Mouse (Mus musculus): Measurements from ENCODE around the gene Nsun7. TPM values are rescaled to one million over a fixed set of nuclear protein-coding genes. Genes with fewer than 3 reads are reported as not detected.

The Nsun7 gene
- polyA plus RNA-seq, 1 experiment: 0.02 TPM

DNA sequence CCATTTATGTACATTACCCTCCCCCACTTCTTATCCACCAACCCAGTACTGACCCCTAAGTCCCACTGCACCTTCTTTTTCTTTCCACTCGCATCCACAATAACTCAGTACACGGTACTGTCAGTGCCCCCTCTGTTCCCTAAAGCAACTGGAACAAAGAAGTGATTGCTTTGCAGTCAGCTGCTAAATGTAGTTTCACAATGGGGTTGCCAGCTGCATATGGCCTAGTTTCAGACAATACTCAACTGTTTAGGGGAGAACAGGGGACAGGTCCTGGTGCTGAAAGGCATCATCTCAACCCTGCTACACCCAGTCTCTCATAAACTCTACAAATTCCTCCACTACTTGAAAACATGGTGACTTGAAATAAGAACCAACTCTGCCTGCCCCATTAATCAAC, 11.4 kb downstream of the Nsun7 start:
- Histone ChIP-seq H3K4me1 (ENCODE audit: control insufficient read depth, insufficient read depth, insufficient read length) (no peaks in the 10 kb centered on the region), H3K27ac (ENCODE audit: insufficient read depth, low read length) (no peak overlapping the region), H3K4me3 (ENCODE audit: extremely low read depth, insufficient read depth, insufficient read length) (no peak overlapping the region), H3K36me3 (ENCODE audit: control insufficient read depth, insufficient read depth, low read length) (no peaks in the 10 kb centered on the region), H3K27me3 (ENCODE audit: control insufficient read depth, insufficient read depth, low read length) (no peaks in the 10 kb centered on the region)
- DNase-seq (ENCODE audit: low read depth in 1 of 2, low spot score in 2 of 2): no peak
- 90% methylated on average over 2 of the region's 2 CpGs for whole genome bisulfite sequencing
- TF ChIP-seq CTCF (IDR thresholded peaks at IDR 0.05; ENCODE audit: extremely low read depth, insufficient read depth, insufficient read length, insufficient replicate concordance) (no peak), POLR2A (IDR thresholded peaks at IDR 0.05; ENCODE audit: low read depth, low read length) (no peak)

DNA sequence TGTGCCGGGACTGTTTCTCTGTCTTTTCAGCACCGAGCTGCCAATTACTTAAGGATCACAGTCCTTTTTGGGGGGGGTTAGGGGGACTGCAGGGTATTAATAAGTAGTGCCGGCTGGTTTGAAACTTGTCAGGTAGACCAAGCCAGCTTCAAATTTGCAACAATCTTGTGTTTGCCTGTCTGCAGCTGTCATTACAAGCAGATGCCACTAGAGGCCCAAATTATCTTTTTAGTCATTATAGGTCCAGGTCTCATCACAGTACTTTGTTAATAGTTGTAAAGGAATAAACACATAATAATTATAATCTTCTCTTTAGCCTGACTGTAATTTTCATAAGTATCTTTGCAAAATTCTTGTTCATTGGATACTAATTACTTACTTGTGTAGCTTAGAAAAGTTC, 14.7 kb downstream of the Nsun7 start:
- Histone ChIP-seq H3K27ac (ENCODE audit: insufficient read depth, low read length) (no peak overlapping the region), H3K27me3 (ENCODE audit: control insufficient read depth, insufficient read depth, low read length) (no peaks in the 10 kb centered on the region), H3K4me3 (ENCODE audit: extremely low read depth, insufficient read depth, insufficient read length) (no peak overlapping the region), H3K4me1 (ENCODE audit: control insufficient read depth, insufficient read depth, insufficient read length) (no peaks in the 10 kb centered on the region), H3K36me3 (ENCODE audit: control insufficient read depth, insufficient read depth, low read length) (no peaks in the 10 kb centered on the region)
- DNase-seq (ENCODE audit: low read depth in 1 of 2, low spot score in 2 of 2): no peak
- WGBS: 67% methylated on average over 3 of the region's 3 CpGs
- TF ChIP-seq CTCF (IDR thresholded peaks at IDR 0.05; ENCODE audit: extremely low read depth, insufficient read depth, insufficient read length, insufficient replicate concordance) (no peak), POLR2A (IDR thresholded peaks at IDR 0.05; ENCODE audit: low read depth, low read length) (no peak)

DNA sequence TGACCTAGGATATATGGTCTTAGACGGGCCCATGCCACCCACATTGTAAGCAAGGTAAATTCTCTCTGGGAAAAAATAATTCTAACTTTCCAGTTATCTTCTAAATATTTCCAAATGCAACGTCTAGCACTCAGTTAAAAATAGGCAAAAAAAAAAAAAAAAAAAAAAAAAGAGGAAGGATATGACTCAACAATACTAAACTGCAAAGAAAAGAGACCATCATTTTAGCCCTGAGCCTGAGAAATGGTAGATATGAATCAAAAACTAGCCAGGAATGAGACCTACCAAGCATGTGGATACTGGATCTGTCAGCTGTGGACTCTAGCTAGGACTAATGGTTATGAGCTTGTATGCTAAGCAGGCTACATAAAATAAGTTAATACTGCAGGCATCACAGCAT, 20.0 kb downstream of the Nsun7 start:
- no peak overlapping the region for H3K4me3 ChIP-seq (ENCODE audit: extremely low read depth, insufficient read depth, insufficient read length)
- DNase-seq (ENCODE audit: low read depth in 1 of 2, low spot score in 2 of 2): no peak
- H3K27me3 ChIP-seq (ENCODE audit: control insufficient read depth, insufficient read depth, low read length): no peaks in the 10 kb centered on the region
- no peak overlapping the region for H3K27ac ChIP-seq (ENCODE audit: insufficient read depth, low read length)
- TF ChIP-seq POLR2A (IDR thresholded peaks at IDR 0.05; ENCODE audit: low read depth, low read length): no peak
- TF ChIP-seq CTCF (IDR thresholded peaks at IDR 0.05; ENCODE audit: extremely low read depth, insufficient read depth, insufficient read length, insufficient replicate concordance): no peak
- H3K4me1 ChIP-seq (ENCODE audit: control insufficient read depth, insufficient read depth, insufficient read length): no peaks in the 10 kb centered on the region
- no peaks in the 10 kb centered on the region for H3K36me3 ChIP-seq (ENCODE audit: control insufficient read depth, insufficient read depth, low read length)
- WGBS: 22% methylated on average over 2 of the region's 2 CpGs

DNA sequence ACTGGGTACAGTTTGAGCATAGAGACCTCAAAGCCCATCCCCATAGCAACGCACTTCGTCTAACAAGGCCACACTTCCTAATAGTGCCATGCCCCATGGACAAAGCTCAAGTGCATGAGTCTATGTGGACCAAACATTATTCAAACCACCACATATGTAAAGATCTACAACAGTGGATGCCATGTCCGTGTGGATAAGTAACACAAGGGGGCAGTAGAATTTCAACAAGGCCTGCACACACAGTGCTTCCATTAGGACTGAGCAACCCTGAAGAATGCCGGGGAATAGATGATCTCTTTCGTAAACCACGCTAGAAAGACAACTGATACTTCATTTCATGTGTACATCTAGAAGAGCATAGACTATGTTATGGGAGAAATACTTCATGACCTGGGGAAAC, 21.0 kb downstream of the Nsun7 start:
- TF ChIP-seq POLR2A (IDR thresholded peaks at IDR 0.05; ENCODE audit: low read depth, low read length) (no peak), CTCF (IDR thresholded peaks at IDR 0.05; ENCODE audit: extremely low read depth, insufficient read depth, insufficient read length, insufficient replicate concordance) (no peak)
- H3K27me3 ChIP-seq (ENCODE audit: control insufficient read depth, insufficient read depth, low read length): no peaks in the 10 kb centered on the region
- no peak overlapping the region for H3K27ac ChIP-seq (ENCODE audit: insufficient read depth, low read length)
- no peak for DNase-seq (ENCODE audit: low read depth in 1 of 2, low spot score in 2 of 2)
- no peaks in the 10 kb centered on the region for H3K36me3 ChIP-seq (ENCODE audit: control insufficient read depth, insufficient read depth, low read length)
- 87% methylated on average over 6 of the region's 6 CpGs for WGBS
- H3K4me1 ChIP-seq (ENCODE audit: control insufficient read depth, insufficient read depth, insufficient read length): no peaks in the 10 kb centered on the region
- H3K4me3 ChIP-seq (ENCODE audit: extremely low read depth, insufficient read depth, insufficient read length): no peak overlapping the region

DNA sequence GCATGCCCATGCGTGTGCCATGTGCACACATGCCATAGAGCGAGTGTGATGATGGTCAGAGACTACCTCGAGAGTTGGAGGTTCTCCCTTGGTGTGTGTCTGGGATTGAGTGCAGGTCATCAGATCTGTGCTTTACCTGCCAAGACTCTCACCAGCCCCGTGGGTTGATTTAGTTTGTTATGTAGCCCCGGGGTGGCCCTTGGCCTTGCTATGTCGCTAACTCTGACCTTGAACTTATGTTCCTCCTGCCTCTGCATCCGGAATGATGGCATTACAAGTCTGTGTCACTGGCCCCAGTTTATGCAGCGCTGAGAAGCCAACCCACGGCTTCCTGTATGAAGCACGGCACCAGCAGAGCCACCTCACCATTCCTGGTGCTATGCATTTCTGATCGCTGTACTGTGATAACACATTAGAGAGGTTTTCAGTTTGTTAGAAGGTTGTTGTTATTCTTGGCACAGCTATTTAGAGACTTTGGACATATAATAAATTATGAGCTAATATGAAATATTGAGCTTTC, 34.5 kb downstream of the Nsun7 start:
- H3K4me1 ChIP-seq (ENCODE audit: control insufficient read depth, insufficient read depth, insufficient read length): no peaks in the 10 kb centered on the region
- H3K27me3 ChIP-seq (ENCODE audit: control insufficient read depth, insufficient read depth, low read length): no peaks in the 10 kb centered on the region
- H3K36me3 ChIP-seq (ENCODE audit: control insufficient read depth, insufficient read depth, low read length): no peaks in the 10 kb centered on the region
- no peak overlapping the region for H3K27ac ChIP-seq (ENCODE audit: insufficient read depth, low read length)
- DNase-seq (ENCODE audit: low read depth in 1 of 2, low spot score in 2 of 2): no peak
- H3K4me3 ChIP-seq (ENCODE audit: extremely low read depth, insufficient read depth, insufficient read length): no peak overlapping the region
- TF ChIP-seq POLR2A (IDR thresholded peaks at IDR 0.05; ENCODE audit: low read depth, low read length) (no peak), CTCF (IDR thresholded peaks at IDR 0.05; ENCODE audit: extremely low read depth, insufficient read depth, insufficient read length, insufficient replicate concordance) (no peak)
- 47% methylated on average over 11 of the region's 11 CpGs for WGBS

DNA sequence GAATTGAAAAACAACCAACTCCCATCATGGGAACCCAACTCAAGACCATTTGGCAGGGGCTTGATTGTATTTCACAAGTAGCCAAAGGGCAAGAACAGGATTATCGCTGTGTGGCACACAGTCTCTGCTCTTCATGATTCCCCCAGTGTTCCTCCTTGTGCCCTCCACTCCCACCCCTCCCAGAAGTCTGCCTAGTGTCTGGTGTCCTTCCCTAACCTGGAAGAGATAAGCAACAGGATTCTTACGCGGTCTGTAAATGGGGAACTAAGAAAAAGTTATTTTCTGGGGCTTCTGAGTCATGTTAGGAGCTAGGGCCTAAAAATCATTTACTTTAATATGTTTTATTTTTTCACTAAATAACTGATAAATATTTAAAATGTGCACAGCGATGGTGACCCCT, 35.3 kb downstream of the Nsun7 start:
- TF ChIP-seq POLR2A (IDR thresholded peaks at IDR 0.05; ENCODE audit: low read depth, low read length) (no peak), CTCF (IDR thresholded peaks at IDR 0.05; ENCODE audit: extremely low read depth, insufficient read depth, insufficient read length, insufficient replicate concordance) (no peak)
- no peak overlapping the region for H3K27ac ChIP-seq (ENCODE audit: insufficient read depth, low read length)
- no peak overlapping the region for H3K4me3 ChIP-seq (ENCODE audit: extremely low read depth, insufficient read depth, insufficient read length)
- no peaks in the 10 kb centered on the region for H3K4me1 ChIP-seq (ENCODE audit: control insufficient read depth, insufficient read depth, insufficient read length)
- no peaks in the 10 kb centered on the region for H3K36me3 ChIP-seq (ENCODE audit: control insufficient read depth, insufficient read depth, low read length)
- no peak for DNase-seq (ENCODE audit: low read depth in 1 of 2, low spot score in 2 of 2)
- WGBS: 77% methylated on average over 4 of the region's 4 CpGs
- H3K27me3 ChIP-seq (ENCODE audit: control insufficient read depth, insufficient read depth, low read length): no peaks in the 10 kb centered on the region

DNA sequence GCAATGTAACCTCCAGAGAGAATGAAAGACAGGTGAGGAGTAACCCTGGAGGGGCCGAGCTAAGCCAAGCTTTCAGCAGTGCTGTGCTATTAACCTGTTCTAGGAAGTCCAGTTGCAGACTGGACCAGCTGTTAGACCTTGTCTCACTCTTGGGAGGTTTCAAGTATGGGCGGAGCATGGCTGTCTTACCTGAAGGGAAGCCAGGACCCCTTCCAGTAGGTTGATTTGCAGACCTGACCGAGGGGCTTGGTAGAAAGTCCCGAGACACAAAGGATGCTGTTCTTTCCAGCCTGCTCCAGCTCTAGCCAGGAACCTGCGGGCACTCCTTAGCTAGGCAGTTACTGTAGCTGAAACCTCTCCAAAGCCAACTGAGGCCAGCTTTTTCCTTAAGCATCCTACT, 36.4 kb downstream of the Nsun7 start:
- H3K4me3 ChIP-seq (ENCODE audit: extremely low read depth, insufficient read depth, insufficient read length): no peak overlapping the region
- no peak overlapping the region for H3K27ac ChIP-seq (ENCODE audit: insufficient read depth, low read length)
- H3K4me1 ChIP-seq (ENCODE audit: control insufficient read depth, insufficient read depth, insufficient read length): no peaks in the 10 kb centered on the region
- WGBS: 94% methylated on average over 5 of the region's 5 CpGs
- no peaks in the 10 kb centered on the region for H3K36me3 ChIP-seq (ENCODE audit: control insufficient read depth, insufficient read depth, low read length)
- H3K27me3 ChIP-seq (ENCODE audit: control insufficient read depth, insufficient read depth, low read length): no peaks in the 10 kb centered on the region
- TF ChIP-seq POLR2A (IDR thresholded peaks at IDR 0.05; ENCODE audit: low read depth, low read length): no peak
- TF ChIP-seq CTCF (IDR thresholded peaks at IDR 0.05; ENCODE audit: extremely low read depth, insufficient read depth, insufficient read length, insufficient replicate concordance): no peak
- no peak for DNase-seq (ENCODE audit: low read depth in 1 of 2, low spot score in 2 of 2)

All from spleen, adult 2 months (tissue).